Mouse (Mus musculus) midbrain, postnatal 0 days (tissue): ENCODE measurements at regions not wholly inside any gene's neighbourhood (a gene's known extent, or its start where the extent isn't known, plus 50 kb on each side); places are given as distances from the start of the nearest gene placed in this dataset.

Experiments
- ATAC-seq: fragments of 200-750 bp; cut with Nextera tagmentation; 2 replicates; pipeline ENCODE4 v1.8.0; 2017; ENCODE audit warnings: moderate number of reproducible peaks, mild to moderate bottlenecking, moderate TSS enrichment, moderate library complexity; ENCODE audit not compliant: low FRiP score
- DNase-seq: peaks from one replicate; pipeline ENCODE4 v3.0.0-alpha.2; 2015; ENCODE audit warnings: low spot score
- H3K27ac ChIP-seq: fragments of 300-500 bp; sonication (generic); 2 replicates; pipeline ENCODE4 v1.5.1; 2014; ENCODE audit warnings: low read depth, mild to moderate bottlenecking, low read length, mixed read lengths
- H3K27me3 ChIP-seq: fragments of 300-500 bp; sonication (generic); 2 replicates; pipeline ENCODE4 v1.6.1; 2014; ENCODE audit warnings: low read length, control low read depth, mixed read lengths; ENCODE audit not compliant: insufficient read depth
- H3K36me3 ChIP-seq: fragments of 300-500 bp; sonication (generic); 2 replicates; pipeline ENCODE4 v1.6.1; 2014; ENCODE audit warnings: low read length, control low read depth, mixed read lengths; ENCODE audit not compliant: insufficient read depth
- H3K4me1 ChIP-seq: fragments of 300-500 bp; sonication (generic); 2 replicates; pipeline ENCODE4 v1.6.1; 2014; ENCODE audit warnings: mild to moderate bottlenecking, control low read depth, antibody characterized with exemption, low read length, mixed read lengths; ENCODE audit not compliant: insufficient read depth
- H3K4me2 ChIP-seq: fragments of 300-500 bp; sonication (generic); 2 replicates; pipeline ENCODE4 v1.6.1; 2014; ENCODE audit warnings: low read depth, mild to moderate bottlenecking, low read length, mixed read lengths; ENCODE audit not compliant: poor library complexity, severe bottlenecking
- H3K4me3 ChIP-seq: fragments of 300-500 bp; sonication (generic); 2 replicates; pipeline ENCODE4 v1.5.1; 2014; ENCODE audit warnings: low read depth, mild to moderate bottlenecking, low read length, moderate library complexity
- H3K9ac ChIP-seq: fragments of 300-500 bp; sonication (generic); replicated peaks from 2 replicates; pipeline ENCODE4 v1.6.1; 2014; ENCODE audit warnings: mild to moderate bottlenecking, low read length, moderate library complexity, mixed read lengths; ENCODE audit not compliant: poor library complexity, severe bottlenecking
- H3K9me3 ChIP-seq: fragments of 300-500 bp; sonication (generic); 2 replicates; pipeline ENCODE4 v1.6.1; 2016; ENCODE audit warnings: low read length, control low read depth
- CTCF ChIP-seq: IDR thresholded peaks from 2 replicates; pipeline ENCODE4 v1.5.1; 2016; ENCODE audit warnings: antibody characterized with exemption, mild to moderate bottlenecking
- WGBS: fragments of 180-500 bp; shearing (Covaris S2); extraction: QIAGEN DNeasy Blood & Tissue Kit; methylation state at CpG from one replicate; pipeline ENCODE4 v1.1.7; 2014; 5-methylcytosine and 5-hydroxymethylcytosine counted together

GRCm38 (mm10) chr2:106580663-106581062 is 112.4 kb upstream of the Mpped2 start:
- 54% methylated on average over 5 of the region's 5 CpGs for WGBS
- ATAC-seq (no peak), DNase-seq (peak; percentile 67)
- Histone ChIP-seq H3K27ac (no peak overlapping the region), H3K4me1 (no peaks in the 10 kb centered on the region), H3K9me3 (no peaks in the 10 kb centered on the region), H3K27me3 (no peaks in the 10 kb centered on the region), H3K4me2 (no peak overlapping the region), H3K9ac (no peak overlapping the region), H3K4me3 (no peak overlapping the region), H3K36me3 (no peaks in the 10 kb centered on the region)
- TF ChIP-seq CTCF: no peak

GRCm38 (mm10) chr2:106621251-106621650 is 71.8 kb upstream of the Mpped2 start:
- no peak overlapping the region for H3K4me2 ChIP-seq
- H3K4me1 ChIP-seq: no peaks in the 10 kb centered on the region
- no peak for TF ChIP-seq CTCF
- DNase-seq (no peak), ATAC-seq (no peak; the same call in 1 of the 2 replicates)
- H3K9me3 ChIP-seq: no peaks in the 10 kb centered on the region
- no peak overlapping the region for H3K4me3 ChIP-seq
- H3K36me3 ChIP-seq: no peaks in the 10 kb centered on the region
- H3K27me3 ChIP-seq: no peaks in the 10 kb centered on the region
- H3K9ac ChIP-seq: no peak overlapping the region
- no peak overlapping the region for H3K27ac ChIP-seq
- 75% methylated on average over 3 of the region's 3 CpGs for WGBS

GRCm38 (mm10) chr2:106622326-106622725 is 70.7 kb upstream of the Mpped2 start:
- H3K27ac ChIP-seq: no peak overlapping the region
- TF ChIP-seq CTCF: no peak
- ATAC-seq: no peak
- no peaks in the 10 kb centered on the region for H3K9me3 ChIP-seq
- WGBS: 84% methylated on average over 5 of the region's 5 CpGs
- H3K4me3 ChIP-seq: no peak overlapping the region
- no peaks in the 10 kb centered on the region for H3K4me1 ChIP-seq
- H3K4me2 ChIP-seq: no peak overlapping the region
- no peaks in the 10 kb centered on the region for H3K27me3 ChIP-seq
- peak; percentile 26 for DNase-seq
- H3K9ac ChIP-seq: no peak overlapping the region
- H3K36me3 ChIP-seq: no peaks in the 10 kb centered on the region

GRCm38 (mm10) chr2:106623680-106624079 is 69.4 kb upstream of the Mpped2 start:
- no peak for TF ChIP-seq CTCF
- 78% methylated on average over 2 of the region's 2 CpGs for WGBS

GRCm38 (mm10) chr2:106631986-106632385 is 61.1 kb upstream of the Mpped2 start:
- no peaks in the 10 kb centered on the region for H3K4me1 ChIP-seq
- H3K9me3 ChIP-seq: no peaks in the 10 kb centered on the region
- no peak overlapping the region for H3K4me2 ChIP-seq
- H3K4me3 ChIP-seq: no peak overlapping the region
- DNase-seq: no peak
- no peak overlapping the region for H3K9ac ChIP-seq
- no peak for ATAC-seq
- no peak for TF ChIP-seq CTCF
- no peaks in the 10 kb centered on the region for H3K27me3 ChIP-seq
- WGBS: 89% methylated on average over 8 of the region's 8 CpGs
- no peak overlapping the region for H3K27ac ChIP-seq
- no peaks in the 10 kb centered on the region for H3K36me3 ChIP-seq

More at GRCm38 (mm10) chr2:106623680-106624079, 69.4 kb upstream of the Mpped2 start:
- no peak overlapping the region for H3K9ac ChIP-seq
- H3K36me3 ChIP-seq: no peaks in the 10 kb centered on the region
- no peak overlapping the region for H3K27ac ChIP-seq
- H3K4me1 ChIP-seq: no peaks in the 10 kb centered on the region
- H3K4me3 ChIP-seq: no peak overlapping the region
- ATAC-seq (no peak), DNase-seq (no peak)
- H3K27me3 ChIP-seq: no peaks in the 10 kb centered on the region
- H3K9me3 ChIP-seq: no peaks in the 10 kb centered on the region
- H3K4me2 ChIP-seq: no peak overlapping the region
